Mouse (Mus musculus): ENCODE measurements around the gene Zfp445. TPM values are rescaled to one million over a fixed set of nuclear protein-coding genes. Genes with fewer than 3 reads are reported as not detected.

Zfp445 gene
- polyA plus RNA-seq, 1 experiment from 2014 or later = 120 TPM

GRCm38 (mm10) chr9:122826743-122827142 lies 39.1 kb downstream of the Zfp445 start:
- no peak overlapping the region for H3K27ac ChIP-seq
- H3K4me3 ChIP-seq = no peak overlapping the region
- WGBS = 95% methylated on average over 4 of the region's 4 CpGs
- no peaks in the 10 kb centered on the region for H3K27me3 ChIP-seq
- no peak for ATAC-seq (ENCODE audit: low FRiP score)
- H3K9ac ChIP-seq = no peak overlapping the region
- no peaks in the 10 kb centered on the region for H3K4me1 ChIP-seq
- peaks cover 51% of the 10 kb centered on the region for H3K36me3 ChIP-seq
- no peak overlapping the region for H3K4me2 ChIP-seq (replicated peaks)
- H3K9me3 ChIP-seq (replicated peaks) = no peaks in the 10 kb centered on the region

DNA sequence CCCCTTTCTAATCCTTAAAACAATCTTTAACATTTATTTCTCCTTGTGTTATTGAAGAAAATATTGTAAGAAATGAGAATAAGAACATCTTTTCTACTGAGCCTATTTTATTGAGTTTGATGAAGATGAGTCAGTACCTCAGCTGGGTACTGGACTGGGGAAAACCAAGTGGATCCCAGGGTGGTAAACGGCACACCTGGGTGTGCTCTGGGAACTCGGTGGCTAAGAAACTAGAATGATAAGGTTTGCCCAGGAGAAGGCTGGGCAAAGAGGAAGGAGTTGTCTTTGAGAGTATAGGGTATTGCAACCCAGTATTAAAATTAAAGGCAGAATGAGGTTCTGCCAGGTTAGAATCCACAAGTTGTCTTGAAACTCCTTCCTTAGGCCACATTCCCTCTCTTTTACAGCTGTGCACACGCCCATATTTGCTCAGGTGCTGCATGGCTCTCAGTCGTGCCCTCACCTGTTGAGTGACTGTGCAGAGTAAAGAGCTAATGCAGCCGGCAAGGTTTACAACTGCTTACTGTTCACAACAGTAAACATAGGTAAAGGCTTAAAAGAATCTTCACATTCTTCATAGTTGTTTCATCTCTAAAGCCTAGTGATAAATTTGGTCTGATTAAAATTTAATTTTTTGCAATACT lies 42.3 kb downstream of the Zfp445 start:
- no peak overlapping the region for H3K4me3 ChIP-seq
- H3K4me2 ChIP-seq (replicated peaks) = no peak overlapping the region
- no peaks in the 10 kb centered on the region for H3K9me3 ChIP-seq (replicated peaks)
- no peak overlapping the region for H3K27ac ChIP-seq
- peaks cover 41% of the 10 kb centered on the region for H3K36me3 ChIP-seq
- H3K4me1 ChIP-seq = no peaks in the 10 kb centered on the region
- 89% methylated on average over 5 of the region's 5 CpGs for WGBS
- no peak overlapping the region for H3K9ac ChIP-seq
- no peak for ATAC-seq (ENCODE audit: low FRiP score)
- no peaks in the 10 kb centered on the region for H3K27me3 ChIP-seq

- Histone ChIP-seq H3K36me3 (peaks cover 17% of the 10 kb centered on the region), H3K27ac (no peak overlapping the region), H3K27me3 (no peaks in the 10 kb centered on the region), H3K4me3 (no peak overlapping the region), H3K4me2 (replicated peaks) (no peak overlapping the region), H3K9ac (no peak overlapping the region), H3K4me1 (no peaks in the 10 kb centered on the region), H3K9me3 (replicated peaks) (no peaks in the 10 kb centered on the region)
- no peak for ATAC-seq (ENCODE audit: low FRiP score)
- WGBS = 90% methylated on average over 4 of the region's 4 CpGs
These were observed 50.5 kb downstream of the Zfp445 start for GRCm38 (mm10) chr9:122815239-122815851.

DNA sequence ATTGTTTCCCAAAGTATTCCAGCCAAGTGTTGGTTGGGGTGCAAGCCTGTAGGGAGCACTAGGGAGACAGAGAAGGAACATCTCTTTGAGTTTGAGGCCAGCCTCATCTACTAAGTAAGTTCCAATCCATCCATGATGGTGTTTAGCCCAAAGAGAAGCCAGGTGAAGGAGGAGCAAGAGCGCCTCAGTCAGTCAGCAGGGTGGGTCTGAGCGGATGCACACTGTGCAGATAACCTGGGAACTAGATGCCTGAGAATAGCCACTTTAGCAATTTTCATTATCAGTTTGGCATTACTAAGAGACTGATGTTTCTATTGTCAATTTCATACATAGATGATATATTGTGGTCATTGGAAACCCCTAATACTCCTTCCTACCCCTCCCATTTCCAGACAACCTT lies 51.0 kb downstream of the Zfp445 start:
- ATAC-seq (ENCODE audit: low FRiP score) = no peak
- H3K27ac ChIP-seq = no peak overlapping the region
- no peak overlapping the region for H3K4me3 ChIP-seq
- no peaks in the 10 kb centered on the region for H3K9me3 ChIP-seq (replicated peaks)
- no peak overlapping the region for H3K4me2 ChIP-seq (replicated peaks)
- H3K27me3 ChIP-seq = no peaks in the 10 kb centered on the region
- 86% methylated on average over 2 of the region's 2 CpGs for WGBS
- H3K36me3 ChIP-seq = peaks cover 17% of the 10 kb centered on the region
- no peaks in the 10 kb centered on the region for H3K4me1 ChIP-seq
- no peak overlapping the region for H3K9ac ChIP-seq

DNA sequence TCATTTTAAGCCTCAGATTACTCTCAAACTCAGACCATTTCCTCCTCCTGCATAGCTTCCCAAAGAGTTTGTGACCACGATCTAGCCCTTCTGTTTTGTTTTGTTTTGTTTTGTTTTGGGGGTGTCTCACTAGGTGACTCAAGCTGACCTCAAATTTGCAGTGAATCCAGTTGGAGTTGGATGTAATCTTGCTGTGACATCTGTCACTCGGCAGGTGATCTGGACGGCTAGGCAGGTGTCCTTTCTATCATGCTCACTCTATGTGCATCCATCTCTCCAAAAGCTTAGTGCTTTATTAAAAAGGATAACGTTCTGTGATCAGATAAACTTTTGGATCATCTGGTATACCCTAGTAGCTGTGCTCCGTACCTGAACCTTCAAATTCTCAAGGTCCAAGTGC lies 53.4 kb downstream of the Zfp445 start:
- no peaks in the 10 kb centered on the region for H3K4me1 ChIP-seq
- no peak overlapping the region for H3K4me2 ChIP-seq (replicated peaks)
- H3K36me3 ChIP-seq = peaks cover 15% of the 10 kb centered on the region; the same call in 1 of the 2 replicates
- no peak overlapping the region for H3K27ac ChIP-seq
- no peaks in the 10 kb centered on the region for H3K9me3 ChIP-seq (replicated peaks)
- no peak for ATAC-seq (ENCODE audit: low FRiP score)
- H3K4me3 ChIP-seq = no peak overlapping the region
- no peaks in the 10 kb centered on the region for H3K27me3 ChIP-seq
- H3K9ac ChIP-seq = no peak overlapping the region
- 92% methylated on average over 5 of the region's 5 CpGs for WGBS

DNA sequence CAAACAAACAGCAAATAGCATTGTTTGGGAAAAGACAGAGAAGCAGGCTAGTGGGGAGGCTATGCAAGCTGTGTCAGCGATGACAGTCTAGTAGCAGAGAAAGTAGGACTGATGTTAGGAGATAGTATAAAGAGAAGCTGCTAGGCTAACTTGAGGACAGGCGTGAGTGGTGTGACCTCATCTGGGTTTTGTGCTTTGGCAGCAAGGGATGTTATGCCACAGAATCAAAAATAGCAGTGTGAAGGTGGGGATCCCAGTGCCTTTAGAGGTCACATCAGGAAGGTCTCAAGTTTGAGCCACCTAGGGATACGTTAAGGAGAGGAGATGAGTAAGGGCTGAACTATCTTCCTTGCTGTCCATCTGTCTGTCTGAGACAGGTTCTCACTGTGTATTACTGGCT lies 55.6 kb downstream of the Zfp445 start:
- no peaks in the 10 kb centered on the region for H3K9me3 ChIP-seq (replicated peaks)
- H3K36me3 ChIP-seq = peaks cover 15% of the 10 kb centered on the region; the same call in 1 of the 2 replicates
- no peak overlapping the region for H3K4me2 ChIP-seq (replicated peaks)
- H3K4me3 ChIP-seq = no peak overlapping the region
- no peaks in the 10 kb centered on the region for H3K27me3 ChIP-seq
- no peak for ATAC-seq (ENCODE audit: low FRiP score)
- no peak overlapping the region for H3K27ac ChIP-seq
- 89% methylated on average over 3 of the region's 3 CpGs for WGBS
- H3K9ac ChIP-seq = no peak overlapping the region
- H3K4me1 ChIP-seq = peaks cover 10% of the 10 kb centered on the region

DNA sequence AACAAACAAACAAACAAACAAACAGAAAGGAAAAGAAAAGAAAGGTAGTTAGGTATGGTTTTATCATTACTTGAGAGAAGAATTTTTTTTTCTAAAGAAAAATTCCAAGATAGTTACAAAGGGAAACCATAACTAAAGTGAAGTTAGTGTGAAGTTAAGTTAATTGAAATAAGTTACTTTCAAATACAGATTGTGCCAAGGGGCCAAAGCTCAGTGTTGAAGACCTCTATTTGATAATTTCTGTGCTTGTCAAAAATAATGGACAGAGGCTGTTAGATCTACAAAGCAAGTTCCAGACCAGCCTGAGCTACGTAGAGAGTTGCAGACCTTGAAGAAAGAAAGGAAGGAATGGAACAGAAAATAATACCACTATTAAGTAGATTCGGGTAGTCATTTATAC lies 58.6 kb downstream of the Zfp445 start:
- no peak overlapping the region for H3K9ac ChIP-seq
- H3K4me3 ChIP-seq = no peak overlapping the region
- no peaks in the 10 kb centered on the region for H3K27me3 ChIP-seq
- H3K4me1 ChIP-seq = peaks cover 10% of the 10 kb centered on the region
- H3K36me3 ChIP-seq = peaks cover 6% of the 10 kb centered on the region; the same call in 1 of the 2 replicates
- no peak for ATAC-seq (ENCODE audit: low FRiP score)
- no peak overlapping the region for H3K4me2 ChIP-seq (replicated peaks)
- WGBS = 86% methylated on average over 2 of the region's 2 CpGs
- H3K27ac ChIP-seq = no peak overlapping the region
- no peaks in the 10 kb centered on the region for H3K9me3 ChIP-seq (replicated peaks)

- Histone ChIP-seq H3K9me3 (replicated peaks) (no peaks in the 10 kb centered on the region), H3K36me3 (peaks cover 6% of the 10 kb centered on the region; the same call in 1 of the 2 replicates), H3K27ac (peak overlapping the region; percentile 88), H3K4me3 (peak overlapping the region; percentile 50), H3K9ac (peak overlapping the region; percentile 77), H3K4me1 (peaks cover 10% of the 10 kb centered on the region), H3K27me3 (no peaks in the 10 kb centered on the region), H3K4me2 (replicated peaks) (peak overlapping the region; percentile 86)
- ATAC-seq (ENCODE audit: low FRiP score) = no peak
- WGBS = 20% methylated on average over 10 of the region's 10 CpGs
These were observed 59.9 kb downstream of the Zfp445 start for GRCm38 (mm10) chr9:122805845-122806341.

DNA sequence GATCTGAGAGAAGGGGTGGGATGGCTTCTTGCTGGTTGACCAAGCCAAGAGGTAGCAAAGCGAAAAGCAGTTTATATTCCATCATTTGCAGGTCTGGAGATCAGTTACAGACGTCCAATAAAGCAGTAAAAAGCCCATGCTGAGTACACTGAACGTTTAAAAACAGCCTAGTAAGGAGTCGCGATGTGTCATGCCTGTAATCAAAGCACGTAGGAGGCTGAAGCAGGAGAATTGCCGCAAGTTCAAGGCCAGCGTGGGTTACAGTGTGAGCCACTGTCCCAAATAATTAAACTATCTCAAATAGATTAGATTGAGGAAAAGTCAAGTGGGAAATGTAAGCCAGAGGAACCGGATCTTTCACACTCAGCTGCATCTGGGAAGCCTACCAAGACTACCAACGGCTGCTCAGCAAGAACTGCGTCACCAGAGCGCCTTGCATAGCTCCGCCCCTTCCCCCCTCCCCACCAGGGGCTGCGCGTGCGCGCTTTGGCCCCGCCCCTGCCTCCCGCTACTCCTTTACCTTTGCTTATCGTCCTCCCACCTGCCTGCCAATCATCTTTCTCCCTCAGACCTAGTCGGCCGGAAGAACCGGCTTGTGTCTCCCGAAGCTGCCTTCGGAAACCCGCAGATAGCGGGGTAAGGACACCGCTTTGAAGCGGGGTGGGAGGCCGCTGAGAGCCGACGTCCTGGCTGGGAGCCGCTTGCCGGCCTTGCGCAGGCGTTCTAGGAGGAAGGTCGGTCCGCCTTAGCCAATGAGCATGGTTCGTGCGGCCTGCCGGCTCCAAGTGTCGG lies 60.6 kb downstream of the Zfp445 start, which contains the start of gene Tcaim:
TSS of gene Tcaim (plus strand) at position 487 of the 792 bp plus-strand sequence.
- peak; percentile 99 for ATAC-seq (ENCODE audit: low FRiP score)
- H3K36me3 ChIP-seq = peaks cover 6% of the 10 kb centered on the region; the same call in 1 of the 2 replicates
- H3K9ac ChIP-seq = peak within 1 kb of the TSS; percentile 77
- no peaks in the 10 kb centered on the region for H3K9me3 ChIP-seq (replicated peaks)
- WGBS = 7% methylated on average over 42 of the region's 42 CpGs
- H3K27ac ChIP-seq = peak within 1 kb of the TSS; percentile 88
- H3K4me1 ChIP-seq = peaks cover 10% of the 10 kb centered on the region
- peak within 1 kb of the TSS; percentile 50 for H3K4me3 ChIP-seq
- H3K27me3 ChIP-seq = no peaks in the 10 kb centered on the region
- H3K4me2 ChIP-seq (replicated peaks) = peak within 1 kb of the TSS; percentile 86

Other genes with a start within 250 kb of the Zfp445 start
- not detected in 2 replicates for gene Topaz1, start 118.7 kb downstream of the Zfp445 start, polyA plus RNA-seq (2016; fragmentation: Nextera tagmentation; extraction: Ambion mirVana)
- 8.1 and 9.3 TPM in 2 replicates for gene Tcaim, start 60.5 kb downstream of the Zfp445 start, polyA plus RNA-seq (2016; fragmentation: Nextera tagmentation; extraction: Ambion mirVana)
- gene Gm35549, start 22.0 kb downstream of the Zfp445 start, polyA plus RNA-seq (2016; fragmentation: Nextera tagmentation; extraction: Ambion mirVana) = 1.1 TPM in 2 replicates
- gene Zkscan7, start 19.7 kb upstream of the Zfp445 start, polyA plus RNA-seq (2016; fragmentation: Nextera tagmentation; extraction: Ambion mirVana) = 5.7 and 6.3 TPM in 2 replicates
- gene Zfp105, start 57.1 kb upstream of the Zfp445 start, polyA plus RNA-seq (2016; fragmentation: Nextera tagmentation; extraction: Ambion mirVana) = 31.1 and 32.0 TPM in 2 replicates
- gene 1110059G10Rik, start 85.0 kb upstream of the Zfp445 start, polyA plus RNA-seq (2016; fragmentation: Nextera tagmentation; extraction: Ambion mirVana) = 30.0 and 31.0 TPM in 2 replicates
- gene Kif15, start 85.0 kb upstream of the Zfp445 start, polyA plus RNA-seq (2016; fragmentation: Nextera tagmentation; extraction: Ambion mirVana) = 46.4 and 50.1 TPM in 2 replicates
- gene Tmem42, start 155.3 kb upstream of the Zfp445 start, polyA plus RNA-seq (2016; fragmentation: Nextera tagmentation; extraction: Ambion mirVana) = 17.7 and 19.6 TPM in 2 replicates
- 0.36 and 0.63 TPM in 2 replicates for gene Tgm4, start 168.7 kb upstream of the Zfp445 start, polyA plus RNA-seq (2016; fragmentation: Nextera tagmentation; extraction: Ambion mirVana)
- 81.0 and 82.8 TPM in 2 replicates for gene Zdhhc3, start 247.2 kb upstream of the Zfp445 start, polyA plus RNA-seq (2016; fragmentation: Nextera tagmentation; extraction: Ambion mirVana)
- gene Exosc7, start 247.2 kb upstream of the Zfp445 start, polyA plus RNA-seq (2016; fragmentation: Nextera tagmentation; extraction: Ambion mirVana) = 80.1 and 84.2 TPM in 2 replicates